Mouse (Mus musculus) stomach, postnatal 0 days (tissue): ENCODE measurements around the gene Urgcp. TPM values are rescaled to one million over a fixed set of nuclear protein-coding genes. Genes with fewer than 3 reads are reported as not detected.

ENCODE experiments used
- ATAC-seq: fragments of 200-750 bp; cut with Nextera tagmentation; 2 replicates; pipeline ENCODE4 v1.8.0; 2017; ENCODE audit not compliant: low FRiP score, low TSS enrichment
- DNase-seq: peaks from one replicate; pipeline ENCODE4 v3.0.0-alpha.2; 2016; ENCODE audit warnings: low spot score
- H3K27ac ChIP-seq: fragments of 300-500 bp; sonication (generic); replicated peaks from 2 replicates; pipeline ENCODE4 v1.5.1; 2014; ENCODE audit warnings: mild to moderate bottlenecking, control low read depth
- H3K27me3 ChIP-seq: fragments of 300-500 bp; sonication (generic); 2 replicates; pipeline ENCODE4 v1.6.1; 2014; ENCODE audit warnings: low read length; ENCODE audit not compliant: control insufficient read depth, insufficient read depth
- H3K36me3 ChIP-seq: fragments of 300-500 bp; sonication (generic); 2 replicates; pipeline ENCODE4 v1.6.1; 2014; ENCODE audit warnings: low read length, mixed read lengths; ENCODE audit not compliant: control insufficient read depth, insufficient read depth
- H3K4me1 ChIP-seq: fragments of 300-500 bp; sonication (generic); replicated peaks from 2 replicates; pipeline ENCODE4 v1.6.1; 2014; ENCODE audit warnings: antibody characterized with exemption; ENCODE audit not compliant: control insufficient read depth, insufficient read depth
- H3K4me2 ChIP-seq: fragments of 300-500 bp; sonication (generic); replicated peaks from 2 replicates; pipeline ENCODE4 v1.6.1; 2014; ENCODE audit warnings: low read depth, mild to moderate bottlenecking, control low read depth, moderate library complexity
- H3K4me3 ChIP-seq: fragments of 300-500 bp; sonication (generic); 2 replicates; pipeline ENCODE4 v1.5.1; 2014; ENCODE audit warnings: low read depth, low read length, control low read depth
- H3K9ac ChIP-seq: fragments of 300-500 bp; sonication (generic); 2 replicates; pipeline ENCODE4 v1.6.1; 2014; ENCODE audit warnings: mild to moderate bottlenecking, low read length, control low read depth, mixed read lengths
- H3K9me3 ChIP-seq: fragments of 300-500 bp; sonication (generic); 2 replicates; pipeline ENCODE4 v1.6.1; 2016; ENCODE audit warnings: low read length; ENCODE audit not compliant: control insufficient read depth
- CTCF ChIP-seq: IDR thresholded peaks from 2 replicates; pipeline ENCODE4 v1.5.1; 2016; ENCODE audit warnings: antibody characterized with exemption, low read depth, mild to moderate bottlenecking, moderate library complexity
- EP300 ChIP-seq: optimal IDR thresholded peaks from 2 replicates; pipeline ENCODE3; 2016; ENCODE audit warnings: antibody characterized with exemption
- WGBS: fragments of 180-500 bp; shearing (Covaris S2); extraction: QIAGEN DNeasy Blood & Tissue Kit; methylation state at CpG from one replicate; pipeline ENCODE4 v1.1.7; 2014; 5-methylcytosine and 5-hydroxymethylcytosine counted together
- polyA plus RNA-seq: library from polyadenylated mRNA; unstranded; fragments of >200 nt; fragmentation: Nextera tagmentation; extraction: Ambion mirVana; gene quantifications from 2 replicates; pipeline ENCODE4 v1.2.1, GENCODE M21; 2015

Urgcp gene
- polyA plus RNA-seq, 1 experiment from 2014 or later, result 14.1 TPM

DNA sequence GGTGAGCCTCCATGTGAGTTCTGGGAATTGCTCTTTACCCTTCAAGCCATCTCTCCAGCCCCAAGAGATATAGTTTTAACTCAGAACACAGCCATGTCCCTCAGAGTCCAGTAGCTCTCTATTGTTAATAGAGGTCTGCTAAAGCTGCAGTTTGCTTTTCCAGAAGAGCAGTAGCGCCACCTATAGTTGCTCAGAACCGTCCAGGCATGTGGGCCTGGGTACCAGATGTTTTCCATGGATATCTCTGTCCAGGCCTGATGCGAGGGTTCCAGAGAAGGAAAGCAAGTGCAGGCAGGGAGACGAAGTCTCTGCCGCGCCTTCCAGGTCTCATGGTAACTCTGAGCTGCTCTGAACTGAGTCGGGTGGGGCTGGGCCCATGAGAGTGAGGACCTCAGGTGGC, 70.4 kb downstream of the Urgcp start:
- TF ChIP-seq CTCF (peak; percentile 84), EP300 (no peak)
- 29% methylated on average over 7 of the region's 7 CpGs for WGBS
- Histone ChIP-seq H3K9ac (no peak overlapping the region), H3K27me3 (no peaks in the 10 kb centered on the region), H3K4me1 (no peaks in the 10 kb centered on the region), H3K4me2 (no peak overlapping the region), H3K27ac (no peak overlapping the region), H3K9me3 (no peaks in the 10 kb centered on the region), H3K4me3 (no peak overlapping the region), H3K36me3 (no peaks in the 10 kb centered on the region)
- ATAC-seq, result peak; percentile 53
- no peak for DNase-seq

DNA sequence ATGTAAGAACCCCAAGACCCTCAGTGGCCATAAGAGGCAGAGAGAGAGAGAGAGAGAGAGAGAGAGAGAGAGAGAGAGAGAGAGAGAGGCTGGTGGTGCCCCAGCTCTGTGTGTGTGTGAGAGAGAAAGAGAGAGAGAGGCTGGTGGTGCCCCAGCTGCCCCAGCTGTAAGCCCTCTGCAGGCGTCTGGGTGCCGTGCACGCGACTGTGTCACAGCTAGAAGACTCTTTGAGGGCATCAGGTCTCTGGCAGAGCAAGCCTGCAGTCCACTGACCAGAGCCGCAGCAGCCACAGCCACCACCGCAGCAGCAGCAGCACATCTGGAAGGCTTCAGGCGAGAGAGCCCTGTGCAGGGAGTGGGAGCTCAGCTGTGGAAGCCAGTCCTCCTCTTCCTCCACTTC, 77.9 kb downstream of the Urgcp start:
- DNase-seq, result no peak
- TF ChIP-seq CTCF (no peak), EP300 (no peak)
- H3K4me3 ChIP-seq, result no peak overlapping the region
- no peak for ATAC-seq
- no peaks in the 10 kb centered on the region for H3K27me3 ChIP-seq
- H3K36me3 ChIP-seq, result no peaks in the 10 kb centered on the region
- H3K4me1 ChIP-seq, result no peaks in the 10 kb centered on the region
- H3K9me3 ChIP-seq, result no peaks in the 10 kb centered on the region
- no peak overlapping the region for H3K27ac ChIP-seq
- H3K4me2 ChIP-seq, result no peak overlapping the region
- 30% methylated on average over 7 of the region's 7 CpGs for WGBS
- H3K9ac ChIP-seq, result no peak overlapping the region

DNA sequence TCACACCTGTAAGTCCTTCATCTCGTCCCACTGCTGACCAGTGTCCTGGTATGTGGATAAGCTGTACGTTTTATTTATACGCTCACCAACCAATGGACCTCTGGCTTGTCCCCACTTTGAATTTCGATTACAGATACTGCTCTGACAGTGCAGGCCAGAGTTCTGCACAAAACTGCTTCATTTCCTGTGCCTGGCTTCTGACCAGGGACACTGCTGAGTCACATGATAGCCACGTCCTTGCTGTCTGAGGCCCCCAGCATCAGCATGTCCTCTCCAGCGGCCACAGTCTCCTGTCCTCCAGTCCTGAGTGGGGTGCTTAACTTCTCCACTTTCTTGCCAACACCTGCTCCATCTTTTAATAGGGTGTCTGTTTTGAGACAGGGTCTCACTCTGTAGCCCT, 79.6 kb downstream of the Urgcp start:
- WGBS, result 55% methylated on average over 6 of the region's 6 CpGs
- Histone ChIP-seq H3K4me1 (no peaks in the 10 kb centered on the region), H3K9me3 (no peaks in the 10 kb centered on the region), H3K9ac (no peak overlapping the region), H3K27me3 (no peaks in the 10 kb centered on the region), H3K36me3 (no peaks in the 10 kb centered on the region), H3K4me3 (no peak overlapping the region), H3K27ac (no peak overlapping the region), H3K4me2 (no peak overlapping the region)
- TF ChIP-seq CTCF, result no peak
- no peak for TF ChIP-seq EP300
- DNase-seq (no peak), ATAC-seq (no peak)

Other genes starting within 250 kb of the Urgcp start
- gene Xbp1, start 241.7 kb downstream of the Urgcp start, polyA plus RNA-seq, result 221 and 223 TPM in 2 replicates
- gene Ccdc117, start 220.2 kb downstream of the Urgcp start, polyA plus RNA-seq, result 8.7 and 9.2 TPM in 2 replicates
- gene Ankrd36, start 192.7 kb downstream of the Urgcp start, polyA plus RNA-seq, result not detected in 2 replicates
- 219 and 225 TPM in 2 replicates for gene Mrps24, start 46.7 kb downstream of the Urgcp start, polyA plus RNA-seq
- gene Dbnl, start 26.1 kb upstream of the Urgcp start, polyA plus RNA-seq, result 99.8 and 104 TPM in 2 replicates
- gene Pgam2, start 41.4 kb upstream of the Urgcp start, polyA plus RNA-seq, result 2.8 and 3.9 TPM in 2 replicates
- 5.7 and 6.3 TPM in 2 replicates for gene Polm, start 75.6 kb upstream of the Urgcp start, polyA plus RNA-seq
- gene Aebp1, start 99.6 kb upstream of the Urgcp start, polyA plus RNA-seq, result 19.6 and 21.9 TPM in 2 replicates
- 49.3 and 51.1 TPM in 2 replicates for gene Pold2, start 115.9 kb upstream of the Urgcp start, polyA plus RNA-seq
- 147 and 150 TPM in 2 replicates for gene Myl7, start 136.4 kb upstream of the Urgcp start, polyA plus RNA-seq
- gene Gck, start 187.7 kb upstream of the Urgcp start, polyA plus RNA-seq, result 1.9 and 2.0 TPM in 2 replicates
- gene Ykt6, start 193.3 kb upstream of the Urgcp start, polyA plus RNA-seq, result 47.0 and 47.7 TPM in 2 replicates